Mouse (Mus musculus) kidney, embryonic 16.5 days (tissue): ENCODE data around the gene Taar4. TPM values are rescaled to one million over a fixed set of nuclear protein-coding genes. Genes with fewer than 3 reads are reported as not detected.

Experiments used
- ATAC-seq: fragments of 200-750 bp; cut with Nextera tagmentation; 2 replicates; pipeline ENCODE4 v1.8.0; 2017; ENCODE audit warnings: moderate TSS enrichment; ENCODE audit not compliant: low FRiP score, low TSS enrichment
- H3K27ac ChIP-seq: fragments of 300-500 bp; sonication (generic); 2 replicates; pipeline ENCODE4 v1.5.1; 2014; ENCODE audit warnings: low read length
- H3K27me3 ChIP-seq: fragments of 300-500 bp; sonication (generic); 2 replicates; pipeline ENCODE4 v1.6.1; 2014; ENCODE audit warnings: low read length, control low read depth, mixed read lengths; ENCODE audit not compliant: insufficient read depth
- H3K36me3 ChIP-seq: fragments of 300-500 bp; sonication (generic); 2 replicates; pipeline ENCODE4 v1.6.1; 2014; ENCODE audit warnings: low read length, control low read depth, mixed read lengths; ENCODE audit not compliant: insufficient read depth
- H3K4me1 ChIP-seq: fragments of 300-500 bp; sonication (generic); 2 replicates; pipeline ENCODE4 v1.6.1; 2014; ENCODE audit warnings: low read length, control low read depth, mixed read lengths; ENCODE audit not compliant: insufficient read depth
- H3K4me2 ChIP-seq: fragments of 300-500 bp; sonication (generic); replicated peaks from 2 replicates; pipeline ENCODE4 v1.6.1; 2014; ENCODE audit warnings: low read depth, low read length
- H3K4me3 ChIP-seq: fragments of 300-500 bp; sonication (generic); 2 replicates; pipeline ENCODE4 v1.5.1; 2014; ENCODE audit warnings: mild to moderate bottlenecking, low read length
- H3K9ac ChIP-seq: fragments of 300-500 bp; sonication (generic); replicated peaks from 2 replicates; pipeline ENCODE4 v1.6.1; 2014; ENCODE audit warnings: low read length
- H3K9me3 ChIP-seq: fragments of 300-500 bp; sonication (generic); 2 replicates; pipeline ENCODE4 v1.6.1; 2016; ENCODE audit warnings: low read length, control low read depth
- WGBS: fragments of 180-500 bp; shearing (Covaris S2); extraction: QIAGEN DNeasy Blood & Tissue Kit; methylation state at CpG from one replicate; pipeline ENCODE4 v1.1.7; 2014; 5-methylcytosine and 5-hydroxymethylcytosine counted together
- polyA plus RNA-seq: library from polyadenylated mRNA; unstranded; fragments of >200 nt; fragmentation: Nextera tagmentation; extraction: Ambion mirVana; gene quantifications from 2 replicates; pipeline ENCODE4 v1.2.1, GENCODE M21; 2015

The Taar4 gene
- polyA plus RNA-seq, result not detected in 2 replicates

- ATAC-seq, result no peak
- no peaks in the 10 kb centered on the region for H3K9me3 ChIP-seq
- WGBS, result 94% methylated on average over 13 of the region's 13 CpGs
These were observed at the start of gene Taar4 for GRCm38 (mm10) chr10:23960444-23960915. TSS of gene Taar4 (plus strand) at chr10:23960494.

GRCm38 (mm10) chr10:23920056-23920455, 40.2 kb upstream of the Taar4 start, which contains the start of gene Taar1:
TSS of gene Taar1 (plus strand) at chr10:23920356.
- Histone ChIP-seq H3K27ac (no peak within 1 kb of the TSS), H3K9ac (no peak within 1 kb of the TSS), H3K4me1 (no peaks in the 10 kb centered on the region), H3K4me3 (no peak within 1 kb of the TSS), H3K9me3 (0 out of 2 replicates have a peak, but pooled peaks cover 2% of the 10 kb centered on the region), H3K4me2 (no peak within 1 kb of the TSS), H3K36me3 (no peaks in the 10 kb centered on the region), H3K27me3 (no peaks in the 10 kb centered on the region)
- WGBS, result 87% methylated on average over 4 of the region's 4 CpGs
- ATAC-seq, result no peak

More at GRCm38 (mm10) chr10:23960444-23960915, at the start of gene Taar4:
- no peak within 1 kb of the TSS for H3K27ac ChIP-seq
- no peak within 1 kb of the TSS for H3K4me3 ChIP-seq
- H3K36me3 ChIP-seq, result no peaks in the 10 kb centered on the region
- peaks cover 16% of the 10 kb centered on the region; the same call in 1 of the 2 replicates for H3K4me1 ChIP-seq
- H3K4me2 ChIP-seq, result no peak within 1 kb of the TSS
- H3K27me3 ChIP-seq, result no peaks in the 10 kb centered on the region
- H3K9ac ChIP-seq, result no peak within 1 kb of the TSS

- Histone ChIP-seq H3K9ac (no peak overlapping the region), H3K4me3 (no peak overlapping the region), H3K9me3 (no peaks in the 10 kb centered on the region), H3K4me2 (no peak overlapping the region), H3K27ac (no peak overlapping the region), H3K27me3 (no peaks in the 10 kb centered on the region), H3K4me1 (no peaks in the 10 kb centered on the region), H3K36me3 (no peaks in the 10 kb centered on the region)
- no peak for ATAC-seq
- 42% methylated on average over 3 of the region's 3 CpGs for WGBS
These were observed 37.8 kb upstream of the Taar4 start for GRCm38 (mm10) chr10:23922468-23922867.

GRCm38 (mm10) chr10:23923941-23924340, 36.4 kb upstream of the Taar4 start:
- no peak overlapping the region for H3K27ac ChIP-seq
- no peak overlapping the region for H3K9ac ChIP-seq
- H3K36me3 ChIP-seq, result no peaks in the 10 kb centered on the region
- no peak overlapping the region for H3K4me2 ChIP-seq
- H3K4me1 ChIP-seq, result no peaks in the 10 kb centered on the region
- H3K4me3 ChIP-seq, result no peak overlapping the region
- no peaks in the 10 kb centered on the region for H3K27me3 ChIP-seq
- 78% methylated on average over 2 of the region's 2 CpGs for WGBS
- ATAC-seq, result no peak
- H3K9me3 ChIP-seq, result no peaks in the 10 kb centered on the region

- Histone ChIP-seq H3K9me3 (no peaks in the 10 kb centered on the region), H3K9ac (no peak overlapping the region), H3K4me2 (no peak overlapping the region), H3K36me3 (no peaks in the 10 kb centered on the region), H3K27ac (no peak overlapping the region), H3K4me3 (no peak overlapping the region), H3K27me3 (no peaks in the 10 kb centered on the region), H3K4me1 (no peaks in the 10 kb centered on the region)
- ATAC-seq, result no peak
- 12% methylated on average over 4 of the region's 4 CpGs for WGBS
These were observed 22.7 kb upstream of the Taar4 start for GRCm38 (mm10) chr10:23937613-23938012.

GRCm38 (mm10) chr10:23938312-23938711, 22.0 kb upstream of the Taar4 start, which contains the start of gene Taar2:
TSS of gene Taar2 (plus strand) at chr10:23938572.
- H3K9ac ChIP-seq, result no peak within 1 kb of the TSS
- no peaks in the 10 kb centered on the region for H3K9me3 ChIP-seq
- H3K27me3 ChIP-seq, result no peaks in the 10 kb centered on the region
- H3K4me1 ChIP-seq, result no peaks in the 10 kb centered on the region
- H3K4me3 ChIP-seq, result no peak within 1 kb of the TSS
- WGBS, result 28% methylated on average over 6 of the region's 6 CpGs
- H3K27ac ChIP-seq, result no peak within 1 kb of the TSS
- peak within 1 kb of the TSS; percentile 18; the same call in 1 of the 2 replicates for H3K4me2 ChIP-seq
- no peak for ATAC-seq
- no peaks in the 10 kb centered on the region for H3K36me3 ChIP-seq

- no peaks in the 10 kb centered on the region for H3K4me1 ChIP-seq
- no peak overlapping the region for H3K9ac ChIP-seq
- no peak overlapping the region for H3K4me2 ChIP-seq
- H3K36me3 ChIP-seq, result no peaks in the 10 kb centered on the region
- no peaks in the 10 kb centered on the region for H3K27me3 ChIP-seq
- WGBS, result 80% methylated on average over 5 of the region's 5 CpGs
- H3K9me3 ChIP-seq, result no peaks in the 10 kb centered on the region
- ATAC-seq, result no peak
- H3K27ac ChIP-seq, result no peak overlapping the region
- no peak overlapping the region for H3K4me3 ChIP-seq
These were observed 17.8 kb upstream of the Taar4 start for GRCm38 (mm10) chr10:23942465-23942864.

GRCm38 (mm10) chr10:23948026-23948425, 12.3 kb upstream of the Taar4 start:
- Histone ChIP-seq H3K4me2 (no peak overlapping the region), H3K4me1 (0 out of 2 replicates have a peak, but pooled peaks cover 2% of the 10 kb centered on the region), H3K36me3 (no peaks in the 10 kb centered on the region), H3K9me3 (no peaks in the 10 kb centered on the region), H3K27me3 (no peaks in the 10 kb centered on the region), H3K27ac (no peak overlapping the region), H3K9ac (no peak overlapping the region), H3K4me3 (no peak overlapping the region)
- WGBS, result 63% methylated on average over 7 of the region's 7 CpGs
- ATAC-seq, result no peak

- H3K9ac ChIP-seq, result no peak within 1 kb of the TSS
- 0 out of 2 replicates have a peak, but pooled peaks cover 2% of the 10 kb centered on the region for H3K4me1 ChIP-seq
These were observed 10.7 kb upstream of the Taar4 start, which contains the start of gene Taar3 for GRCm38 (mm10) chr10:23949508-23950005. TSS of gene Taar3 (plus strand) at chr10:23949558.

GRCm38 (mm10) chr10:23951714-23952113, 8.6 kb upstream of the Taar4 start:
- Histone ChIP-seq H3K27me3 (no peaks in the 10 kb centered on the region), H3K9ac (no peak overlapping the region), H3K4me3 (no peak overlapping the region), H3K4me1 (0 out of 2 replicates have a peak, but pooled peaks cover 2% of the 10 kb centered on the region), H3K36me3 (no peaks in the 10 kb centered on the region), H3K9me3 (no peaks in the 10 kb centered on the region), H3K4me2 (no peak overlapping the region), H3K27ac (no peak overlapping the region)
- ATAC-seq, result no peak
- WGBS, result 81% methylated on average over 6 of the region's 6 CpGs

More at GRCm38 (mm10) chr10:23949508-23950005, 10.7 kb upstream of the Taar4 start, which contains the start of gene Taar3:
- Histone ChIP-seq H3K4me3 (no peak within 1 kb of the TSS), H3K27me3 (no peaks in the 10 kb centered on the region), H3K4me2 (no peak within 1 kb of the TSS), H3K27ac (no peak within 1 kb of the TSS), H3K36me3 (no peaks in the 10 kb centered on the region), H3K9me3 (no peaks in the 10 kb centered on the region)
- WGBS, result 89% methylated on average over 16 of the region's 16 CpGs
- ATAC-seq, result no peak
